Mouse (Mus musculus): ENCODE data around the gene Fam102b.

DNA sequence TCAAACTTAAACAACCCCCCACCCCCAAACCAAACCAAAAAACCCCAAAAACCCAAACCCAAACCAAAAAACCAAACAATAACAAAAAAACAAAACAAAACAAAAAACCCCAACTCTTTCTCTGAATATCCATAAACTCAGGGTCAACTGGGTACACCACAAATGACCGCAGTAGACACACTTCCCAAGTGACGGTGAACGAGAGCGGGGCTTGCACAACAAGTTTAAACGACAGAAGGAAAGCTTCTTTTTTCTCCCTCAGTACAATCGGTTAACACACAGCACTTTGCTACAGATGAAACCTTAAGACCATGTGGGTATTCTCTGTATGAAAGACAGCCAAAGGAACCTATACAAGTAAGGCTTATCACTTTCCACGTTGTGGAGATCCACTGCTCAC lies 35.0 kb upstream of the Fam102b start:
- no peak for TF ChIP-seq CTCF (IDR thresholded peaks at IDR 0.05; ENCODE audit: low read depth)
- TF ChIP-seq EP300 (optimal IDR thresholded peaks at IDR 0.05): no peak
